Mouse (Mus musculus) effector memory CD4-positive, alpha-beta T cell, adult 5 months (primary cell): ENCODE measurements around the gene Rpl13. TPM values are rescaled to one million over a fixed set of nuclear protein-coding genes. Genes with fewer than 3 reads are reported as not detected.

ENCODE experiments used
- polyA plus RNA-seq: library from polyadenylated mRNA; unstranded; fragments of 100-300 nt; shearing (Covaris generic); gene quantifications from one replicate; pipeline ENCODE4 v1.2.1, GENCODE M21; 2017

The Rpl13 gene
- polyA plus RNA-seq: 942 TPM

DNA sequence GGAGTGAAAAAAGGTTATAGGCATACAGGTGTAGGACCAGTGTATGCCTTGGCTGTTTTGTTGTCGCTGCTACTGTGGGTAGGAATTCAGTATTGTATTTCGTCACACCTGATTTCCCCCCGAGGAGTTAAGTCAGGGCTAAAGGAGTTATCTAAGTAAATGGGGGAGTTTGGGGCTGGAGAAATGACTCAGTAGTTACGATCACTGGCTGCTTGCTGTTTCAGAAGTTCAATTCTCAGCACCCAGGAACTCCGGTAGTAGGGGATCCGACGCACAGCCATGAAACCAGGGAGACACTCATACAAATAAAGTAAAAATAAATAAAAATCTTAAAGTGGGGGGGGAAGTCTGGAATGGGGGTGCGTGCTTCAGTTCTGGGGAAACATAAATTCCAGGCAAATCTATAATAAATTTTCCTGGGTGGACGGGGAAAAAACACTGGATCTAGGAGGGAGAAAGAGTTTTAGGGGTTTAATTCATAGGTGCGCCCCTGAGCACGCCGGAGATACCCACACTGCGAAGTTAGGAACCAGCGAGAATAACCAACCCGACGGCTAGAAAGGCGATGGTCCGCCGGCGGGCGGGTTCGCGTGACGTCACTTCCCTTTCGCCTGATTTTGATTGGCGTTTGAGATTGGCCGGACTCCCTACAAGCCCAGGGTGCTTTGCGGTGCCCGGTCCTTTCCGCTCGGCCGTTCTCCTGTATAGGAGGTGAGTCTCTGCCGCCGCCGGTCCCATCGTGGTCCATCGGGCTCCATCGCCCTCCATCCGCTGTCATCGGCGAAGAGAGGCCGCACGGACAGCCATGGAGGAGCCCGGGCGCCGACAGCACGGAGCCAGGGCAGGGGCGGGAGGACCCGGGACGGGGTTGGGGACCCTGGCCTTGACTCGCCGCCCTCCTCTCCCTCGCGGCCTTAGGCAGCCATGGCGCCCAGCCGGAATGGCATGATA lies at the start of gene Rpl13:
Gene Rpl13, plus strand, starts transcription at position 616 of the 951 bp plus-strand sequence.

DNA sequence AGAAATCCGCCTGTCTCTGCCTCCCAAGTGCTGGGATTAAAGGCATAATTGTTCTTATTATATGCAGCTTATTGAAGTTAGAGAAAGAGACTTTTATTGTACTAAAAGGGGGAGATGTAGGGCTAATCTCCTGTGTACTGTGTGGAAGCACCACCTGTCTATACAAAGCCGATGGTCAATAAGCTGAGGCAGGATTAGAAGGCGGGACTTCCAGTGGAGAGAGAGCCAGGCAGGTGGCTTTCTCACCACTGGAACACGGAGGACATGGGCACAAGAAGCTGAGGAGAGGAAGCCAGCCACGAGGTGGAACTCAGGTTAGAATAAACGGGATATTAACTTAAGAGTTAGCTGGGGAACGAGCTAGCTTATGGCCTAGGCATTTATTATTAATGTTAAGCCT lies 39.4 kb upstream of the Rpl13 start, which contains the start of gene Spg7:
Gene Spg7, plus strand, starts transcription at position 222 of the 400 bp plus-strand sequence.

GRCm38 (mm10) chr8:123117127-123117731 lies 15.1 kb downstream of the Rpl13 start, which contains the start of gene Cpne7:
Gene Cpne7, plus strand, starts transcription at chr8:123117374.

Other genes starting within 250 kb of the Rpl13 start
- 354 TPM for gene Ankrd11, start 60.1 kb upstream of the Rpl13 start, polyA plus RNA-seq
- 79.6 TPM for gene Spg7, start 39.4 kb upstream of the Rpl13 start, polyA plus RNA-seq
- gene Cpne7, start 15.0 kb downstream of the Rpl13 start, polyA plus RNA-seq: 24.0 TPM
- 0.21 TPM for gene Sult5a1, start 56.0 kb downstream of the Rpl13 start, polyA plus RNA-seq
- not detected for gene Dpep1, start 83.9 kb downstream of the Rpl13 start, polyA plus RNA-seq
- 129 TPM for gene Chmp1a, start 110.4 kb downstream of the Rpl13 start, polyA plus RNA-seq
- gene Spata33, start 110.5 kb downstream of the Rpl13 start, polyA plus RNA-seq: not detected
- gene Cdk10, start 122.5 kb downstream of the Rpl13 start, polyA plus RNA-seq: 18.5 TPM
- gene Spata2l, start 133.9 kb downstream of the Rpl13 start, polyA plus RNA-seq: 7.1 TPM
- 28.2 TPM for gene Zfp276, start 151.8 kb downstream of the Rpl13 start, polyA plus RNA-seq
- 16.4 TPM for gene Vps9d1, start 152.0 kb downstream of the Rpl13 start, polyA plus RNA-seq
- gene Fanca, start 216.2 kb downstream of the Rpl13 start, polyA plus RNA-seq: 5.9 TPM
- gene Spire2, start 230.4 kb downstream of the Rpl13 start, polyA plus RNA-seq: not detected